Mouse (Mus musculus) testis, postnatal 10 days (tissue): ENCODE data around the gene Pias4.
A peak's percentile ranks its signal among the peaks of the same experiment; 100 is the strongest.

ENCODE experiments used
- DNase-seq: peaks from one replicate; pipeline ENCODE4 v3.0.0; 2021; ENCODE audit warnings: low spot score

The Pias4 gene

GRCm38 (mm10) chr10:81138131-81138782 is 29.5 kb downstream of the Pias4 start:
- peak; percentile 72 for DNase-seq

DNA sequence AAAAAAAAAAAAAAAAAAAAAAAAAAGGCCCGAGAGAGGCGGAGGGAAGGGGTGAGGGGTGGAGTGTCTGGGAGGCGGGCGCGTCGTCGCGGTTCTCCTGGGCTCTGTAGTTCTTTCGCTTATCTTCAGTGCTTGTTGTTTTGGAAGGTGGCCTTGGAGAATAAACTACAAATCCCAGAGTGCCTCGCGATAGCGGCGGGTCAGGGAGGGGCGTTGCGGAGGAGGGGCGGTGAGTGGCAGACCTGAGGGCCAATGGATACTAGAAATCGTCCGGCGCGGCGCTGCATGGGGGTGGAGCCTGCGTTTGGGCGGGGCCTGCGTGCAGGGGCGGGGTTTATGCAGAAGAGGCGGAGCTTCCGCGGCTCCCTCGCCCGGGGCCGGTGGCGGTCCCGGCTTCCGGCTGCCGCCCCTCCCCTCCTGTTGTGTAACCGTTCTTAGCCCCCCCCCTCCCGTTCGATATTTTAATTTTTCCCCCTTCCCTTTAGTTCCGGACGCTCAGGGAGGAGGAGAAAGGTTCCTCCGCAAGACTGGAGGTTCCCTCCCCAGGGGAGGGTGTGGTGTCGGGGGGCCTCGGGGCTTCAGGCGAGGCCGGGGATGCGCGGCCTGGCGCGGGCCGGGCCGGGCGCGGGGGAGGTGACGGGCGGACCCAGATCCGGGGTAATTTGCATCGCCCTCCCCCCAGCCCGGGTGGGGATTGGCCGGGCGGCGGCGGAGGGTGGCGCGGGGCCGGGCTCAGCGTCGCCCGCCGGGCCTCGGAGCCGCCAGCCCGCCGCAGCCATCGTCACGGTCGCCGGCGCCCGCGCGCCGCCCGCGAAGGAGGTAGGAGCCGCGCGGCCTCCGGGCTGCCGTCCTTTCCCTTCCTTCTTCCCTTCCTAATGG is 30.2 kb downstream of the Pias4 start:
- peak; percentile 100 for DNase-seq

- DNase-seq, result peak; percentile 89
Observed at GRCm38 (mm10) chr10:81136706-81137231, 31.0 kb downstream of the Pias4 start.

GRCm38 (mm10) chr10:81135831-81136705 is 31.7 kb downstream of the Pias4 start:
- peak; percentile 82 for DNase-seq

GRCm38 (mm10) chr10:81134966-81135681 is 32.6 kb downstream of the Pias4 start, which contains the start of gene Zbtb7a:
Zbtb7a (plus strand) TSS chr10:81135220.
- DNase-seq, result peak; percentile 66

GRCm38 (mm10) chr10:81134181-81134587 is 33.5 kb downstream of the Pias4 start:
- peak; percentile 69 for DNase-seq

GRCm38 (mm10) chr10:81123500-81123899 is 44.2 kb downstream of the Pias4 start:
- no peak for DNase-seq

DNA sequence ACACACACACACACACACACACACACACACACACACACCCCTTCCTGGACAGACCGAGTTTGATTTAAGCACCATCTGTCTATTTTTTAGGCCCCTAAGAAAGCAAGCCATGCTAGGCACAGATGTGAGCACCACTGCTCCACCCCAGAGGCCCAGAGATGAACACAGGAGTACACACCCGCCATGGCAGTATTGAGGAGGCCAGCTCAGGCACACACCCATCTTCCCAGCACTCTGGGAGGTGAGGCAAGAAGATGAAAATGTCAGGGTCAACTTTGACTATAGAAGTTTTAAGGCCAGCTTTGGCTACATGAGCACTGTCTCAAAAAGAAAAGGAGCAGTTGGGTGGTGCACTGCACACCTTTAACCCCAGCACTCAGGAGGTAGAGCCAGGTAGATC is 44.8 kb downstream of the Pias4 start:
- no peak for DNase-seq

- DNase-seq, result no peak
Observed at GRCm38 (mm10) chr10:81120650-81121049, 47.1 kb downstream of the Pias4 start.

DNA sequence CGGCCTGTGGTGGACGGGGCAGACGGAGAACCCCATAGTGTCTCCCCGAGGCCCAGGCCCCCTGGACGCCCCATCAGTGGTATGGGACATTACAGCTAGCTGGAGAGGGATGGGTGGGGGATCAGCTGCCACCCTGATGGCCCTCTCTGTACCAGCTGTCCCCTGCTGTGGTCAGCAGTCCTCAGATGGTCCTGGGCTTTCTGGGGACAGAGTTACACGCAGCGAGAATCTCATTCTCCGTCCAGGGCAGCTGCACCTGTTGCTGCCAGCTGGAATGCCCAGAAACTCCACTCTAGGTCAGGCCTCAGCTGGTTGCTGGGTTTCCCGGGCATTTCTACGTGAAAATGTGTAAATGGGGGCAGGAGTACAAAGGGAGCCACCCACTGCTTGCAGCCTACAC is 48.1 kb downstream of the Pias4 start:
- no peak for DNase-seq

DNA sequence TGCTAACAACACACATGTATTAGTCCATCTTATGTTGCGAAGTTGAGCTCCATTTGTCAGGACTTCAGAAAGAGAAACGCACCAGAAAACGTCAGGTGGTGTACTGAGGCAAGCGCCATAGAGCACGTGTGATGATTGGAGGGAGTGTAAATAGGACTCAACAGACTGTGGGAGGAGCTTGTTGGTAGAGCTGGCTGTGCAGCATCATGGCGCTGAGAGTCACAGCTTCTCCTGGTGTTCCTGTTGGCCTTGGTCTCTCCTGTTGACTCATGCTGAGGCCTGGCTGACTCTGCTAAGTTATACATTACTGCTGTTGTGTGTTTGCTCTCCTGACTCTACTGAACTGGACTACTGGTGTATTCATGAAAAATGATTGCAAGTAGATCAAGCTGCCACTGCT is 54.8 kb downstream of the Pias4 start:
- DNase-seq, result no peak

GRCm38 (mm10) chr10:81106113-81106721 is 61.5 kb downstream of the Pias4 start:
- peak; percentile 96 for DNase-seq

DNA sequence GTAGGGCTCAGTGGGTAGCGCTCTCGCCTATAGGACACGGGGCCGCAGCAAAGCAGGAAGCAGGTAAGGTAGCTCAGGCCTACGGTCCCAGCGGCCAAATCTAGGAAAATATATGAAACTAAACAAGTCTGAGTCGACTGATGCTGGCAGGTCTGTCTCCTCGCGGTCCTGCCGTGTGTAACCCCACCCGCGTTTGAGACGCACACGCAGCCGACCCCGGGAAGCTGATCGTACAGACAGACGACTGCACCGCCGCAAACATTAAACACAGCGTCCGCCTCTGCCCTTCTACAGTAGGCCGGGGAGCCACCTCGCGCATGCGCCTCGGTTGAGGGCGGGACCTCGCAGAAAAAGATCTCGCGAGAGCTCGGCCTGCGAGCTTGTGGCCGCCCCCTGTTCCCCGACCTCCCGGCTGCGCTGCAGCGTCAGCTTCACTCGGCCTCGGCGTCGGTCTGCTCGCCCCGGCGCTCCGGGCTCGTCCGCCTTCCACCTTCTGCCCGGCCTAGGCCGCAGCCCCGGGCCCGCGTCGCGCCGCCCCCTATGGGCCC is 62.1 kb downstream of the Pias4 start, which contains the start of gene Map2k2:
Gene Map2k2 (plus strand): TSS at position 351 of the 548 bp plus-strand sequence.
- DNase-seq, result peak; percentile 98
